Mouse (Mus musculus) limb, embryonic 15.5 days (tissue): ENCODE measurements around the gene Ing2. TPM values are rescaled to one million over a fixed set of nuclear protein-coding genes. Genes with fewer than 3 reads are reported as not detected.

Source experiments
- ATAC-seq: fragments of 200-750 bp; cut with Nextera tagmentation; 2 replicates; pipeline ENCODE4 v1.8.0; 2017; ENCODE audit warnings: low read depth, moderate TSS enrichment; ENCODE audit not compliant: insufficient number of reproducible peaks, low FRiP score, low TSS enrichment
- H3K27ac ChIP-seq: fragments of 300-500 bp; sonication (generic); 2 replicates; pipeline ENCODE4 v1.5.1; 2015; ENCODE audit warnings: moderate library complexity, mild to moderate bottlenecking, inconsistent platforms
- H3K27me3 ChIP-seq: fragments of 300-500 bp; sonication (generic); 2 replicates; pipeline ENCODE4 v1.6.1; 2015; ENCODE audit warnings: inconsistent platforms
- H3K36me3 ChIP-seq: fragments of 300-500 bp; sonication (generic); 2 replicates; pipeline ENCODE4 v1.6.1; 2015; ENCODE audit warnings: inconsistent platforms
- H3K4me1 ChIP-seq: fragments of 300-500 bp; sonication (generic); 2 replicates; pipeline ENCODE4 v1.6.1; 2015; ENCODE audit warnings: inconsistent platforms
- H3K4me2 ChIP-seq: fragments of 300-500 bp; sonication (generic); 2 replicates; pipeline ENCODE4 v1.6.1; 2015; ENCODE audit warnings: mild to moderate bottlenecking, inconsistent platforms
- H3K4me3 ChIP-seq: fragments of 300-500 bp; sonication (generic); 2 replicates; pipeline ENCODE4 v1.5.1; 2015; ENCODE audit warnings: mild to moderate bottlenecking, inconsistent platforms
- H3K9ac ChIP-seq: fragments of 300-500 bp; sonication (generic); 2 replicates; pipeline ENCODE4 v1.6.1; 2015; ENCODE audit warnings: inconsistent platforms
- H3K9me3 ChIP-seq: fragments of 300-500 bp; sonication (generic); 2 replicates; pipeline ENCODE4 v1.6.1; 2016; ENCODE audit warnings: inconsistent platforms
- WGBS: fragments of 180-500 bp; shearing (Covaris S2); methylation state at CpG from one replicate; pipeline ENCODE4 v1.1.7; 2015; 5-methylcytosine and 5-hydroxymethylcytosine counted together
- polyA plus RNA-seq: library from polyadenylated mRNA; unstranded; fragments of >200 nt; fragmentation: Nextera tagmentation; extraction: Ambion mirVana; gene quantifications from 2 replicates; pipeline ENCODE4 v1.2.1, GENCODE M21; 2015

The Ing2 gene
- polyA plus RNA-seq = 8.5 and 10.1 TPM in 2 replicates

DNA sequence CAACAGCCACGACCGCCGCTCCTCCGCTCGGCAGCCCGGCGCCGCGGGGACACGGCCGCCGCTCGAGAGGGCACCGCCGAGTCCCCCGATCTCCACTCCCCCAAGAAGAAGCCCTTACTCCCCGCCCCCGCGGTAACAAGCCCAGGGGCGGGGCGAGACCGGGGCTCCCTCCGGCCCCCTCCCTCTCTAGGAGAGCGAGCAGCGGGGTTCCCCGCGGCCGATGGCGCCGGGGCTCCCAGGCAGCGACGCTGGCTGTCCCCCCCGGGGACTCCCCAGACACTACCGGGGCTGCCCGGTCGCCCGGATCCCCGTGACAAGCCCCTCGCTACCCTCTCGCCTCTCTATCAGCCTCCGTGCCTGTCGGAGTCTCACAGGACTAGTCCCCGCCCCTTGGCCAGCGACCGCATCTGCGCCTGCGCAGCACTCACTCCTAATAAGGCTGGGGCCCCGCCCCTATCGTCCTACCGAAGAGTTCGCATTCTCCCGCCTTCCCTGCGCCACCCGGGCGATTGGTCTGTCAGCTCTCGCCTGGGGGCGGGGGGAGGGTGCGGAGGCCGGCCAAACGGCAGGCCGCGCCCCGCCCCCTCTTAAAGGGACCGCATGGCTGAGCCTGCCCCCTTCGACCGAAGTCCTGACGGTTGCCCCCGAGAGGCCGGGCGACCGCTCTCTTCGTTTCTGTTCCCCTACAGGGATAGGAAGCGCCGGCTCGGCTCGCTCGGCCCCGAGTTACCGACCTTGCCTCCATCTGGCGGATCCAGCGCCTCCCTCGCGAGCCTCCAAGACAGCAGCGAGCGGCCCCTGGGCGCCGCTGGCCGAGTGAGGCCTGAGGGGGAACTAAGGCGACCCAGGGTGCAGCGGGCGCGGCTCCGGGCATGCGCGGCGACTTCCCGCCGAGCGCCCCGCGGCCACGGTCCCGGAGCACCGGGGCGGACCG is at the start of gene Ing2:
Gene Ing2, minus strand, starts transcription at position 780 of the 934 bp plus-strand sequence.
- Histone ChIP-seq H3K4me1 (0 out of 2 replicates have a peak, but pooled peaks cover 3% of the 10 kb centered on the region), H3K4me2 (peak within 1 kb of the TSS; percentile 73), H3K27ac (peak within 1 kb of the TSS; percentile 97), H3K27me3 (no peaks in the 10 kb centered on the region), H3K9me3 (no peaks in the 10 kb centered on the region), H3K9ac (peak within 1 kb of the TSS; percentile 79), H3K36me3 (no peaks in the 10 kb centered on the region), H3K4me3 (peak within 1 kb of the TSS; percentile 98)
- WGBS = under 1% methylated on average over 98 of the region's 106 CpGs
- peak; percentile 95 for ATAC-seq

DNA sequence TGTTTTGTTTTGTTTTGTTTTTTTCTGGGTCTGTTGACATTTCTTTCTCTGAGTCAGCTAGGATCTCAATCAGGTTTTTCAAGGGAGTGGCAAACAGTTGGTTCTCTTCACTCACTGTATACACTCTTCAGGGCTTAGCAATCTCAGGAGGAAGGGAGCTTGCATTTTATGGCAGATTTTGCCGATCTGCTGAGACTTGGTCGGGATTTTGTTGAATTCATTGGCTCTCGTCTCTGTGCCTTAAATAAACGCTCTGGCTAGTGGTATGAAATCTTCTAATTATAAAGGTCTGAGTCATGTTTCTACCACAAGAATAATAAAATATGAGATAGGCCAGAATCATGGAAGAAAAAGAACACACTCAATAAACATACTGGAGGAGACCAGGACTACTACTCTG is 46.3 kb upstream of the Ing2 start:
- no peaks in the 10 kb centered on the region for H3K9me3 ChIP-seq
- no peak overlapping the region for H3K9ac ChIP-seq
- no peak overlapping the region for H3K27ac ChIP-seq
- 42% methylated on average over 4 of the region's 4 CpGs for WGBS
- H3K36me3 ChIP-seq = no peaks in the 10 kb centered on the region
- H3K4me1 ChIP-seq = no peaks in the 10 kb centered on the region
- no peak overlapping the region for H3K4me3 ChIP-seq
- no peak overlapping the region for H3K4me2 ChIP-seq
- H3K27me3 ChIP-seq = no peaks in the 10 kb centered on the region
- ATAC-seq = no peak

DNA sequence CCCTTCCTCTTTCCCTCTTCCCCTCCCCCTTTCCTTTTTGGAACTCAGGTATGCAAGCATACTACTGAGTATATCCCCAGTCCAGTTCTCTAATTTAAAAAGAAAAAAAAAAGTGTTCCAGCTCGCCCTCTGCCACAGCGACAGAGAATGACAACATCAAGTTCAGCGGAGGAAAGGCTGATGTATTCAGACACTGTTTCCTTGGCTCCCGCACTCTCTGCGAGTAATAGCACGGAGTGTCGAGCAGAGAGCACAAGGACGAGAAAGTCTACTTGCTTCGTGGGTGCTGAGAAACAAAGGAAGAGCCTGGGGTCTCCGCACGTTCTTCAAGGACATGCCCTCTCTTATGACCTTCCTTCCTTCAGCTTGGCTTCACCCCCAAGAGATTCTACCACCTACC is 43.3 kb upstream of the Ing2 start:
- no peak overlapping the region for H3K9ac ChIP-seq
- no peak overlapping the region for H3K4me2 ChIP-seq
- H3K4me3 ChIP-seq = no peak overlapping the region
- no peaks in the 10 kb centered on the region for H3K36me3 ChIP-seq
- no peaks in the 10 kb centered on the region for H3K9me3 ChIP-seq
- no peaks in the 10 kb centered on the region for H3K27me3 ChIP-seq
- H3K27ac ChIP-seq = no peak overlapping the region
- H3K4me1 ChIP-seq = peaks cover 4% of the 10 kb centered on the region; the same call in 1 of the 2 replicates
- 34% methylated on average over 11 of the region's 11 CpGs for WGBS
- ATAC-seq = no peak

DNA sequence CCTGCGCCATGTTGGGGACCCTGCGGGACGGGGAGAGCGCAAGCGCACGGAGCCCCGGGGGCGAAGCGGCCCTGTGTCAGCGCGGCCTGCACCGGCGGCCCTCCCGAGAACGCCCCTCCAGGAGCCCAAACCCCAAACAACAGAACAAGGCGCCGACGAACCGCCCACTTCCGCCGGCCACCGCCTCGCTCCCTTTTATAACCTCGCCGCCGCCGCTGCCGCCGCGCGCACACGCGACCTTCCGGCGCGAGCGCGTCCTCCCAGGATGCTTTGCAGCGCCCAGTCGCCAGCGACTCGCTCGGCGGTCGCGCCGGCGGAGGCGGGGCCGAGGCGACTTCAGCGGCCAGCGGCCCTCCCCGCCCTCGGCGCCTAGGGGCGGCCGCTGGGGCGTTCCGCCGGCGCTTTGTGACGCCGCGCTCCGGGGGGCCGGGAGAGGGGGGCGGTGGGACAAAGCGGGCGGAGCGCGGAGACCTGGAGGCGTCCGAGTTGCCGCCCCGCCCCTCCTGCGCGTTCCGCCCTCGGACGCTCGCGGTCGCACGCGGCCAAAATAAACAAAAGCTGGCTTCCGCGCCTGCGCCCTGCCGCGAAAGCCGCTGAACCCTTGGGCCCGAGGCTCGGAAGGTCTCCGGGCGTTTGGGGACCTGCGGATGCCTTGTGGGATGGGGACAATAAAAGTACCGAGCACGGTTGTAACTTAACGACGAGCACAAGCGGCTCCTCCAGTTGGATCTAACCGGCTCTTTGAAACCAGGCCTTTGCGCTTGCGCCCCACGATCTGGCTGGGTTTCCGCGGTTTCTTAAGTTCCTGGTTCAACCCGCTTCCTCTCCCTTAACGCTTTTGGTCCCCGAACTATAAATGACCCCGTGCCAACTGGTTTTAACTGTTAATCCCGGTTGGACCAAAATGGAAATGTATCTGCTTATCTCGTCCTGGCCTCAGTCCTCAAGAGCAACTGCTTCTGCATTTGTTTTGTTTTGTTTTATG is 38.7 kb upstream of the Ing2 start, which contains the start of gene Cdkn2aip:
Gene Cdkn2aip, minus strand, starts transcription at position 172 of the 985 bp plus-strand sequence.
- H3K36me3 ChIP-seq = peaks cover 16% of the 10 kb centered on the region
- peak within 1 kb of the TSS; percentile 90 for H3K27ac ChIP-seq
- H3K4me3 ChIP-seq = peak within 1 kb of the TSS; percentile 63
- no peaks in the 10 kb centered on the region for H3K27me3 ChIP-seq
- no peaks in the 10 kb centered on the region for H3K9me3 ChIP-seq
- under 1% methylated on average over 98 of the region's 114 CpGs for WGBS
- H3K9ac ChIP-seq = peak within 1 kb of the TSS; percentile 72
- peaks cover 9% of the 10 kb centered on the region; the same call in 1 of the 2 replicates for H3K4me1 ChIP-seq
- peak within 1 kb of the TSS; percentile 83 for H3K4me2 ChIP-seq
- peak; percentile 94 for ATAC-seq

DNA sequence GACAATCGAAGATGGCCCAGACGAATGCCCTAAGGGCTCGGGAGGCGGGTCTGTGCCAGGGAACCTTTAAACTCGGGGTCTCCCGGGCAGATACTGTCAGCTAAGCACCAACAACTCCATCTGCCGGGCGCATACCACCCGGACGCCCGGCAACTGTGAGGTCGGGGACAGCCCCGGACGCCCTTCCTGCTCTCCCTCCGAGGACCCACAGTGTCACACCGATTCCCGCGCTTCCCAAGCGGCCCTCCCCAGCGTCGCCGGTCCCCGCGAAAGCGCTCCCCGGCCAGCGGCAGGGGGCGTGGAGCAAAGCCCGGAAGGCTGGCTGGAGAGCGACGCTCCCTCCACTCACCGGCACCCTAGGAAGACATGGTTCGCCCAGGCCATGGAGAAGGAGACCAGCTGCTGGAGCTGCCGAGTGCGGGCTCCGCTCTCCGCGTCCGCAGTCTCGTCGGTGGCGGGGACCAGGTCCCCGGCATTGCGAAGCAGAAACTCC is 37.9 kb upstream of the Ing2 start:
- peak overlapping the region; percentile 63 for H3K4me3 ChIP-seq
- peaks cover 23% of the 10 kb centered on the region for H3K36me3 ChIP-seq
- H3K4me1 ChIP-seq = peaks cover 9% of the 10 kb centered on the region; the same call in 1 of the 2 replicates
- ATAC-seq = peak; percentile 3; the same call in 1 of the 2 replicates
- no peaks in the 10 kb centered on the region for H3K27me3 ChIP-seq
- H3K4me2 ChIP-seq = peak overlapping the region; percentile 83
- H3K9me3 ChIP-seq = no peaks in the 10 kb centered on the region
- peak overlapping the region; percentile 90 for H3K27ac ChIP-seq
- WGBS = under 1% methylated on average over 44 of the region's 44 CpGs
- H3K9ac ChIP-seq = peak overlapping the region; percentile 72

DNA sequence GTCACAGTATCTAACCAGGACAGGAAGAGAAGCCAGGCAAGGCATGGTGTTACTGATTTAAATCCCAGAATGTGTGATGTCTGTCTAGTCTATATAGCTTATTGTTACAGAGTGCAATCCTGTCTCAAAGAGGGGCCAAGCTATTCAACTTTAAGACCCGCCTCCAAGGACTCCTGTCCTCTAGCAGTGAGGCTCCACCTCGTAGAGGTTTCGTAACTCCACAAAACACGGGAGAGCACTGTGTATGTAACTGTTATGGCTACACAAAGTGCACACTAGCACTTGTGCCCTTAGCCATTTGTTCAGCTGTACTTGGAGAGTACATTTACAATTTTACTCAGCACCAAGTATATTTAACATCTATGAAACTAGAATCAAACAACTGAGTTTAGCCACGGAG is 32.8 kb upstream of the Ing2 start:
- H3K27ac ChIP-seq = no peak overlapping the region
- no peak for ATAC-seq
- H3K27me3 ChIP-seq = no peaks in the 10 kb centered on the region
- no peak overlapping the region for H3K4me3 ChIP-seq
- H3K9ac ChIP-seq = no peak overlapping the region
- peaks cover 5% of the 10 kb centered on the region; the same call in 1 of the 2 replicates for H3K4me1 ChIP-seq
- no peak overlapping the region for H3K4me2 ChIP-seq
- H3K36me3 ChIP-seq = peaks cover 39% of the 10 kb centered on the region
- no peaks in the 10 kb centered on the region for H3K9me3 ChIP-seq
- 81% methylated on average over 5 of the region's 5 CpGs for WGBS

DNA sequence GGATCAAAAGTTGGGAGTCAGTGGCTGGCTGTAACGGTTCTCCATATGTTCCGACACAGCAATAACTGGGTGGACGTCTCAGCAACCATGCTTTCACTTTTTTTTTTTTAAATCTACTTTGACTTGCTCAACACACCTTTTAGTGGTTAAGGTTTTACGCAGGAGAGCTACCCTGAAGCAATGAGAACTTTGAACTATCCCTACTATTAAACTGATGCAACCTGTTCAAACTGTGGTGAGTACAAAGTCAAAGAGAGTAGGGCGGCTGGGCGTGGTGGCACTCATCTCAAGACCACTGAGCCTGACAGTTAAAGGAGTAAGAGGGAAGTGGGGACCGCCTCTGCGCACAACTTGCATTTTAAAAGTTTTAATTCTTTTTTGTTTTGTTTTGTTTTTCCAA is 31.4 kb upstream of the Ing2 start:
- H3K9ac ChIP-seq = no peak overlapping the region
- no peaks in the 10 kb centered on the region; the same call in 1 of the 2 replicates for H3K4me1 ChIP-seq
- H3K4me3 ChIP-seq = no peak overlapping the region
- no peak overlapping the region for H3K4me2 ChIP-seq
- peaks cover 34% of the 10 kb centered on the region for H3K36me3 ChIP-seq
- no peak overlapping the region; the same call in 1 of the 2 replicates for H3K27ac ChIP-seq
- no peaks in the 10 kb centered on the region for H3K27me3 ChIP-seq
- ATAC-seq = no peak
- no peaks in the 10 kb centered on the region for H3K9me3 ChIP-seq
- WGBS = 82% methylated on average over 8 of the region's 8 CpGs

DNA sequence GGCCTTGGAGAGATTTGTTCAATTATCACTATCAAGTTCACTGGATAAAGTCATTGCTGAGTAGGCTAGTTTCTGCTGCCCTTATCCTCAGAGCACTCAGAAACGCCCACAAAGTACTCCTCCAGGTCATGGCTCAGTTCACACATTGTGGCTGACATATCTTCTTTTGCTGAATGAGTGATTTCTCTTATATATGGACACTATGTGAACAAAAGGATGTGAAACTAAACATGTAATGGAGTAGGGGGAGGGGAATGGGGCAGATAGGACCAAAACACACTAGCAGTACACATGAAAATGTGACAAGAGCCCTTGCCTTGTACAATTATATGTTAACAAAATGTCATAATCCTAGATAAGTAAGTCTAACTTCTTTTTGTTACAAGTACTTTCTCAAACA is 27.0 kb upstream of the Ing2 start:
- Histone ChIP-seq H3K4me1 (no peaks in the 10 kb centered on the region), H3K9me3 (no peaks in the 10 kb centered on the region), H3K4me2 (no peak overlapping the region), H3K27me3 (no peaks in the 10 kb centered on the region), H3K36me3 (peaks cover 9% of the 10 kb centered on the region), H3K9ac (no peak overlapping the region), H3K27ac (no peak overlapping the region), H3K4me3 (no peak overlapping the region)
- 61% methylated on average over 1 of the region's 1 CpGs for WGBS
- ATAC-seq = no peak

DNA sequence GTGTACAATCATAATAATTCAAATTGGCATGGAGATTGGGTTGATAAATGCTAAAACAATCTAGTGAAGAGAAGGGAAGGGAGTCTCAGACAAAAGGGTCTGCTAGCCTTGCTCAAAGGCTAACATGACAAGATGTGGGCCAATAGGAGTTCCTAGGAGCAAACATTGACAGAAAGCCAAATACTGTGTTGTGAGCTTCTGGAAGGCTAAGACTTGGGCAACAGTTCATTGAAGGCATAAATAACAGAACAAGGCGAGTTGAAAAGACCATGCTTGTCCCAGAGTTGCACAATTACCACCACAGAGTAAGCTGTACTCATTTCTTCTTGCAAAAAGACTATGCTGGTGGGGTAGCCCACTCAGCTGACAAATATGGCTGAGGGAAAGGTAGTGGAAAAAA is 22.3 kb upstream of the Ing2 start:
- H3K4me2 ChIP-seq = no peak overlapping the region
- no peaks in the 10 kb centered on the region for H3K36me3 ChIP-seq
- ATAC-seq = no peak
- no peak overlapping the region for H3K9ac ChIP-seq
- no peaks in the 10 kb centered on the region for H3K27me3 ChIP-seq
- no peak overlapping the region for H3K27ac ChIP-seq
- 60% methylated on average over 1 of the region's 1 CpGs for WGBS
- no peak overlapping the region for H3K4me3 ChIP-seq
- no peaks in the 10 kb centered on the region for H3K4me1 ChIP-seq
- H3K9me3 ChIP-seq = no peaks in the 10 kb centered on the region

DNA sequence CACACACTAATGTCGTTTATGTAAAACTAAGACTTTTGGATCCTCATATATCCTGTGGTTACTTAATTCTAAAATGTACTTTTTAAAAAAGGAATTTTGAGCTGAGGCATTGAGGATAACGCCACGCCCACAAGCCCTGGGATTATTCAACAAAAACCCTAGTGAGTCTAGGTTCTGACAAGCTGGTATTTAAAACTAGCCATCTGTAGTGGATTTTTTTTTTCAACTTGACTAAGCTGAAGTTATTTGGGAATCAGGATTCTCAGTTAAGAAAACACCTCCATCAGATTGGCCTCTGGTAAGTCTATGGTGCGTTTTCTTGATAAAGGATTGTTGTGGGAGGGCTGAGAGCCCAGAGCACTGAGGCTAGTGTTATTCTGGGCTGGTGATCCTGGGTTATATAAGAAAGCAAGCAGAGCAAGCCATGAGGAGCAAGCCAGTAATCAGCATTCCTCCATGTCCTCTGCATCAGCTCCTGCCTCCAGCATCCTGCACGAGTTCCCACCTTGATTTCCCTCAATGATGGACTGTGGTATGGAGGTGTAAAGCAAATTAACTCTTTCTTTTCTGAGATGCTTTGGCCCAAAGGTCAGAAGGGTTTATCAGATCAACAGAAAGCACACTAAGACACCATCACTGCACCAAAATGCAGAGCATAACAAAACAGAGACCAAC is 20.2 kb upstream of the Ing2 start:
- Histone ChIP-seq H3K9ac (no peak overlapping the region), H3K36me3 (no peaks in the 10 kb centered on the region), H3K27me3 (no peaks in the 10 kb centered on the region), H3K4me1 (0 out of 2 replicates have a peak, but pooled peaks cover 4% of the 10 kb centered on the region), H3K4me3 (no peak overlapping the region), H3K4me2 (no peak overlapping the region), H3K9me3 (no peaks in the 10 kb centered on the region), H3K27ac (no peak overlapping the region)
- ATAC-seq = no peak
- 78% methylated on average over 5 of the region's 5 CpGs for WGBS

DNA sequence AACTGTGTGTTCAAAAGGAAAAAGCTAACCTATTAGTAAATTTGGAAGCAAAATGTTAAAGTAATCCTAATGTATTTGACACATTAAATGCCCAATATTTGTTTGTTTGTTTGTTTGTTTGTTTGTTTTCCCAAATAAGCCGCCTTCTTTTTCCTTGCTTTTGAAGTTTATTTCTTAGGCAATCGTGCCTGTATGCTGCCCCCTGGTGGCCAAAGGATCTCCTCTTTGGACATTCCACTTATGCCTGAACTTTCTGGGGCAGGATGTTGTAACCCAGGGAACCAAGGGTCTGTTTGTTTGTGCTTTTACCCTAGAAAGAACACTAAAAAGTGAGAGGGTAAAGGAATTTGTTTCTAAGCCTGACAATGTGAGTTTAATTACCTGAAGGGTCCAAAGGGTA is 17.8 kb upstream of the Ing2 start:
- H3K27me3 ChIP-seq = no peaks in the 10 kb centered on the region
- H3K36me3 ChIP-seq = no peaks in the 10 kb centered on the region
- H3K4me1 ChIP-seq = 0 out of 2 replicates have a peak, but pooled peaks cover 4% of the 10 kb centered on the region
- no peaks in the 10 kb centered on the region for H3K9me3 ChIP-seq
- H3K27ac ChIP-seq = no peak overlapping the region
- no peak overlapping the region for H3K9ac ChIP-seq
- ATAC-seq = no peak
- H3K4me2 ChIP-seq = no peak overlapping the region
- 10% methylated on average over 2 of the region's 2 CpGs for WGBS
- no peak overlapping the region for H3K4me3 ChIP-seq
